8 mouse cellular contexts compared by ENCODE assay signal in the genomic region with DNA sequence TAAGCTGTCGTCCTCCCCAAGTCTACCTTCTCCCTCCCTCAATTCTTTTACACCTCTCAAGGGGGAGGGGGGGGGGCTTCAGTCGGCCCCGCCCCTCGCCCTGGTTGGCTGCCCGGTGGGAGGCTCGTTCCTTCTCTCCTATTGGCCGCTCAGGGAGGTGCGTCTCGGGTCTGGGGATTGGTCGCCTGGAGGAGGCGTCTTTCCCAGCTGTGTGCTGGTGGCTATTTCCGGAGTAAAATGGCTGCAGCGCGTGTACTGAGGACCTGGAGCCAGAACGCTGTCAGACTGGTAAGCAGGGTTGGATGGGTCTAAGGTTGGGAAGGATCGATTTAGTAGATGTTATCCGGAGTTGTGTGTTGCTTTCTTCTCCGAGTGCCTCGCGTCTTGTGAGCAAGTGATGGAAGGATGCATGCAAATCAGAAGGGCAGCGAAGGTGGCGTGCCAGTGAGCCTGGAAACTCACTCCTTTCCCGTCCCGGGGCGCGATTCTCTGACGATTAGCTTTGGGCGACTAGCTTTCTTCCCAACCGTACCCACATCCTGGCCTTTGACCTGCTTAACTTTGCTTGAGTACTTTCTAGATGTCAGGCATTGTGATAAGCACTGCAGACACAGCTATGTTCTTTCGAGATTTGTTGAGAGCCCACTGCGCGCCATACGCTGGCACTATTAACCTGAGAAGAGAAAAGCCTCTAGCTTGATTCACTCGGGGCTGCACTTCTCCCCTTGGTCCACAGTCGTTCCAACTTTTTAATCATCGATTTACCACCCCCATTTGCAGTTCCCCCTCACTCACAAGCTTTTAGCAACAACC. TPM values are rescaled to one million over a fixed set of nuclear protein-coding genes. Genes with fewer than 3 reads are reported as not detected.
DNase-seq lines count a peak whose midpoint lies in the region; ATAC-seq lines count a peak whose summit lies in the region.

Gene Dbt, plus strand, starts transcription at position 167 of the 813 bp plus-strand sequence.

- intact Hi-C loops in left cerebral cortex, postnatal 14 days (cut with DNase I): no loop called here

- peaks cover 3% of the 10 kb centered on the region; the same call in 1 of the 2 replicates for H3K36me3 ChIP-seq in intestine, embryonic 14.5 days (ENCODE audit: control insufficient read depth, insufficient read depth, low read length)

- H3K9me3 ChIP-seq in intestine, embryonic 14.5 days (ENCODE audit: control insufficient read depth, low read length): no peaks in the 10 kb centered on the region

- H3K4me1 ChIP-seq in intestine, embryonic 14.5 days (replicated peaks; ENCODE audit: control insufficient read depth, insufficient read depth, low read length): peaks cover 8% of the 10 kb centered on the region

- peak within 1 kb of the TSS; percentile 60 for H3K4me3 ChIP-seq in intestine, embryonic 14.5 days (ENCODE audit: low read depth, low read length)

- ATAC-seq in intestine, embryonic 14.5 days (replicated peaks; ENCODE audit: low FRiP score, low TSS enrichment, low read depth): peak; percentile 96

- no peaks in the 10 kb centered on the region for H3K27me3 ChIP-seq in intestine, embryonic 14.5 days (replicated peaks; ENCODE audit: control insufficient read depth, insufficient read depth, low read length)

- peak; percentile 77 for DNase-seq in adipocyte (ENCODE audit: low spot score)
- peak; percentile 94 for DNase-seq in embryo, embryonic 10.5 days (ENCODE audit: low spot score)
- DNase-seq in gastrocnemius, postnatal 25 days: peak; percentile 86
- DNase-seq in intestine, embryonic 14.5 days (ENCODE audit: low spot score): peak; percentile 89
- DNase-seq in left cerebral cortex, postnatal 14 days (ENCODE audit: low spot score in 2 of 2): peak; percentile 88 to 92
- DNase-seq in mesoderm, embryonic 11.5 days (ENCODE audit: low read depth, low spot score): peak; percentile 91
- DNase-seq in right cerebral cortex, postnatal 36 days (ENCODE audit: low spot score in 2 of 2): peak; percentile 79 to 86
- DNase-seq in yolk sac, embryonic 10.5 days (ENCODE audit: low spot score): peak; percentile 90

- H3K4me2 ChIP-seq in intestine, embryonic 14.5 days (ENCODE audit: low read length): peak within 1 kb of the TSS; percentile 65

- no peak within 1 kb of the TSS for H3K27ac ChIP-seq in intestine, embryonic 14.5 days (ENCODE audit: low read depth)

- H3K9ac ChIP-seq in intestine, embryonic 14.5 days (ENCODE audit: low read length): peak within 1 kb of the TSS; percentile 51

- under 1% methylated on average over 36 of the region's 36 CpGs for WGBS in intestine, embryonic 14.5 days

RNA-seq across cellular contexts. Expression of gene Dbt, which starts in this region (rescaled TPM):
- 10 to 100 TPM; 26.3 to 31.2 TPM for total RNA-seq in gastrocnemius, postnatal 25 days (2021)
- polyA plus RNA-seq in intestine, embryonic 14.5 days (2014; fragmentation: Nextera tagmentation; extraction: Ambion mirVana): 13.8 and 17.2 TPM in 2 replicates
- 10 to 100 TPM; 18.8 to 18.9 TPM for total RNA-seq in left cerebral cortex, postnatal 14 days (2021)
